Mouse (Mus musculus) midbrain, embryonic 14.5 days (tissue): ENCODE measurements around the gene Actr6. TPM values are rescaled to one million over a fixed set of nuclear protein-coding genes. Genes with fewer than 3 reads are reported as not detected.

Source experiments
- polyA plus RNA-seq: library from polyadenylated mRNA; unstranded; fragments of >200 nt; fragmentation: Nextera tagmentation; extraction: Ambion mirVana; gene quantifications from 2 replicates; pipeline ENCODE4 v1.2.1, GENCODE M21; 2014

Gene Actr6
- polyA plus RNA-seq, 1 experiment from 2014 or later, result 53.8 TPM

Other genes with a start within 250 kb of the Actr6 start
- not detected in 2 replicates for gene Nr1h4, start 198.7 kb downstream of the Actr6 start, polyA plus RNA-seq
- 1.1 and 1.3 TPM in 2 replicates for gene Slc17a8, start 111.0 kb downstream of the Actr6 start, polyA plus RNA-seq
- 18.8 and 20.6 TPM in 2 replicates for gene Scyl2, start 46.0 kb downstream of the Actr6 start, polyA plus RNA-seq
- gene Uhrf1bp1l, start 12.7 kb upstream of the Actr6 start, polyA plus RNA-seq, result 31.9 and 37.9 TPM in 2 replicates
- 73.1 and 78.1 TPM in 2 replicates for gene Anks1b, start 141.2 kb upstream of the Actr6 start, polyA plus RNA-seq